Mouse (Mus musculus) small intestine, adult 2 months (tissue): ENCODE results near the gene Kmt5a.

Source experiments
- CTCF ChIP-seq: fragments of 200-500 bp; IDR thresholded peaks from 2 replicates; pipeline ENCODE4 v1.5.1; 2012; ENCODE audit warnings: low read depth, mild to moderate bottlenecking, control low read depth, inconsistent platforms, low read length, moderate library complexity, mixed read lengths; ENCODE audit not compliant: insufficient replicate concordance, insufficient read length; ENCODE audit errors: extremely low read depth
- POLR2A ChIP-seq: fragments of 200-500 bp; IDR thresholded peaks from 2 replicates; pipeline ENCODE4 v1.6.1; 2012; ENCODE audit warnings: low read depth, mild to moderate bottlenecking, control low read depth, inconsistent platforms, low read length, moderate library complexity

DNA sequence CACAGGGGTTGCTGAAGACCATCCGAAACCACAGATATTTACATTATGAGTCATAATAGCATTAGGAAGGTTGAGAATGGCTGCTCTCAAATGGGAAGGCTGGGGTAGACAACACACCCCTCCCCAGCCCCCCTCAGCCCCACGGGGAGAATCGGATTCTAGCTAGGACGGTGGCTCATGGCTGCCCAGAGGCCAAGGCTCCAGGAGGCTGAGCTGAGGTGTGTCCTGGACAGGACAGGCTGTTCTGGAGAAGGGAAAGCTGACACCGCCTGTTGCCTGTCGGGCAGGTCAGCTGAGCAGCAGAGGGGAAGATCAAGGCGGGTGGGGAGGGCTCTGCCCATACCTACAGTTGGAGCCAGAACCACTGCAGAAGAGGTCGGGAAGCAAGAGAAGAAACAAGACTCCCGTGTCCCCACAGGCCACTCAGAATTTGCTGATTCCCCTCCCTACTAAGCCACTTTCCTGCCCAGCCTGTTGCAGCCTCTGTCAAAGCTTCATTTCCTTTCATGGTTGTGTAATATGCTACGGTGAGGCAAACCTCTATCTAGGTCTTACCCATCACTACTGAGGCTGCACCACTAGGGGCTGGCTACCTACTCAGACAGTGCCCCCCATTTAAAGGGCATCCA, 67.1 kb downstream of the Kmt5a start:
- no peak for TF ChIP-seq CTCF
- TF ChIP-seq POLR2A, result no peak
